Mouse (Mus musculus) cortical plate, adult 2 months (tissue): Measurements from ENCODE around the gene Tlx3.

Experiments used
- CTCF ChIP-seq: fragments of 200-500 bp; IDR thresholded peaks from 2 replicates; pipeline ENCODE4 v1.5.1; 2011; ENCODE audit warnings: mild to moderate bottlenecking, control low read depth, low read length; ENCODE audit not compliant: insufficient read depth; ENCODE audit errors: extremely low read depth
- POLR2A ChIP-seq: fragments of 200-500 bp; IDR thresholded peaks from 2 replicates; pipeline ENCODE4 v1.6.1; 2011; ENCODE audit warnings: mild to moderate bottlenecking, low read length, control low read depth; ENCODE audit not compliant: insufficient read depth; ENCODE audit errors: extremely low read depth

DNA sequence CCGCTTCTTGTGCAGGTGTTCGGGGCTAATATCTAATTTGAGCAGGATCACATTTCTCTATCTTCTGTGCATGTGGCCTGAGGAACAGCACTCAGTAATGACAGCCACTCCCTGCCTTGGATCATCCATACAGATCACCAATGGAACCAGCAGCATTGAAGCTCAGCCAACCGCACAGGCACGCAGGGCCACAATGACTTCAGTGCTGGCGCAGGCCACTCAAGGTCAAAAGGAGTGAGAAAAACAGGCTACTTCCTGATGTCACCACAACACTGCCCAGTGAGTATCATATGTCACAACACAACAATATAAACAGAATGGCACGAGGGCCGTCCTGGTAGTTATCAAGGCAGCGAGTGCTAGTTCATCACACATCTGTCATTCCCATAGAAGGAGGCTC is 23.1 kb upstream of the Tlx3 start:
- no peak for TF ChIP-seq CTCF
- TF ChIP-seq POLR2A, result no peak
